Mouse (Mus musculus) right cerebral cortex, postnatal 10 days (tissue): Measurements from ENCODE around the gene Gm20388.

ENCODE experiments used
- DNase-seq, 2 experiments: peaks; one replicate each; pipeline ENCODE4 v3.0.0; 2021; ENCODE audit warnings: low spot score in 2 of 2

Gene Gm20388

DNA sequence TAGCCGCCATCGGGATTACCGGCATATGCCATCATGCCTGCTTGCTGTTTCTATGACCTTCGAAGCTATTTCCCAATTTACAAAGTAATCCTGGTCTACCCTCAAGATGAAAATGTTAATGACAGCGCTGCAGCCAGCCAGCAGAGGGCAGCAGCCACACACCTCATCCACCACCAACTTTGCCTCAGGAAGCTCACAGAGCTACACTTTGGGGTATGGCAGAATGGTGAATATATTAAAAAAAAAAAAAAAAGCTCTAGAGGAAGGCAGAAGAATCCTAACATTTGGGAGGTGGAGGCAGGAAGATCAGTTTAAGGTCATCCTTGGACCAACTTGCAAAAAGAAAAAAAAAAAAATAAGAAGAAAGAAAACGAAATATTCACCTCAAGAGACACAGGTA, 1939.4 kb downstream of the Gm20388 start:
- peak; percentile 85 for DNase-seq

DNA sequence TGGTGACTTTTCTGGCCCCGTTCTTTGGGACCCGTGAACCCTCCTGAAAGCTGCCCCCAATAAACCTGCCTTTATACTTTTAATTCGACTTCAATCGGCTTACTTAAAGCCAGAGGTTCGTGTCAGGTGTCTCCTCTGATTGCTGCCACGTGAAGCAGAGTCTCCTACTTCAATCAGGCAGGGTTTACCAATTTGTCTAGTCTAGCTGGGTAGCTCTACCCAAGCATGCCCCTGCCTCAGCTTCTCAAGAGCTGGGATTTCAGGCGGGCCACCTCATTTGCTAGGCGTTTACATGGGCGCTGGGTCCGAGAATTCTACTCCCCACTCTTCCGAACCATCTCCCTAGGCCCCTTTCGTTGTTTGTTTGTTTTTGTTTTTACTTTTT, 1939.8 kb downstream of the Gm20388 start:
- DNase-seq = peak in 1 of 2 experiments; percentile 19

DNA sequence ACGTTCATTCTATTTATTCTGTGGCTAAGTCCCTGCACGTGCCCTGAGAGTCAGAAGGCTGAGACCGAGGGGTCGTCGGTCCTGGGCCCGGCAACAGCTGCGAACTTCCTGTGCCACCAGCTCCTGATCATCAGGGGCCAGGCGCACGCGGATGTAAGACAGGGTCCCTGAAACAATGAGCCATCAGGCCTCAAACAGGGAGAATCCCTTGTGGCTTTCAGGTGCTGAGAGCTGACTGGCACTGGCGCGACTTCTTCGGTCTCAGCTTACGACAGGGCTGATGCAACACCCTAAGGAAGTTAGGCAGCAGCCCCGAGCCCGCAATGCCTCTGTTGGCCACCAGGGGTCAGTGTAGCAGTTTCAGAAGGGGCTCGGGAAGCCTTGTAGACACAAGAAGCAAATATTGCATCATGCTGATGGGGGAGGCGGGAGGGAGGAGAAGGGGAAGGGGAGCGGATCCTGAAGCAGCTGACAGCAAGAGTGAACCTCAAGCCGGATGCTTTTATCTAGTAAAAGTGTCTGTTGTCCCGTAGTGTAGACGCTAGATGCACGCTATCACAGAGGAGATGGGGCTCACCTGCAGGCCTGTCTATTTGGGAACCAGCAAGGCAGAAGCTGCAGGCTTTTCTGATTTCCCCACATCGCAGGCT, 1940.3 kb downstream of the Gm20388 start:
- DNase-seq = peak; percentile 95 to 98

DNA sequence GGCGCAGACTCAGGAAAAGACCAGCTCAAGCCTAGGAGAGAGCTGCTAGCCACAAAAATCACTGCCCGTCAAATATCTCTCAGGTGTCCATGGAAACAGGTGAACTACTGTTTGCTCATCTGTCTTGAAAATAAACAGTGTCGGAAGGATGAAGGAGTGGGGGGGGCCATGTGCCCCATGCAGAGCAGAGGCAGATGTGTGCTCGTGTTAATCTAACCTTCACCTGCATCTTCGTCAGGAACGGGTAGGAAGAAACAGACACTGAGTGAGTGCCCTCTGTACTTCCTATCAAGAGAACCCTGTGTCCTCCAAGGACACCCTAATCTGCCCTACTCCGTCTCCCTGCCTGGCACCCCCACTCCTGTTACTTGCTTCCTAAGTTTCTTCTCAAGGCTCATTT, 1941.1 kb downstream of the Gm20388 start:
- DNase-seq = no peak

DNA sequence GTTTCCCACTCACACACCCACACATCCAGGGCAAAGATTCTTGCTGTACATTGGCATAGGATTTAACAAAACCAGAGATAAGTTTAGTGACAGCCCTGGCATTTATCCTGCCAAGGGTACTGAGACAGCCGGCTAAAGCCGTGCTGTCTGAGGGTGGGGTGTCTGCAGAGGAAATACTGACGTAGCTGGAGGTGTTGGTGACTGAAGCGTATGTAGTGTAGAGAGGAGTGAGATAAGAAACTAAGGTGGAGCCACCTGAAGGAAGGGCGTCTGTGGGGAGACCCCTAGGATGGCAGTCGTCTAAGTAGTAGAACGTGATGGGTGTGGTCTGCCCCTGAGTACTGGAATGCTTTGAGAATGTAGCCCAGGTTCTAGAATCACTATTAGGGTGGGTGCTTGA, 1941.8 kb downstream of the Gm20388 start:
- DNase-seq = no peak

DNA sequence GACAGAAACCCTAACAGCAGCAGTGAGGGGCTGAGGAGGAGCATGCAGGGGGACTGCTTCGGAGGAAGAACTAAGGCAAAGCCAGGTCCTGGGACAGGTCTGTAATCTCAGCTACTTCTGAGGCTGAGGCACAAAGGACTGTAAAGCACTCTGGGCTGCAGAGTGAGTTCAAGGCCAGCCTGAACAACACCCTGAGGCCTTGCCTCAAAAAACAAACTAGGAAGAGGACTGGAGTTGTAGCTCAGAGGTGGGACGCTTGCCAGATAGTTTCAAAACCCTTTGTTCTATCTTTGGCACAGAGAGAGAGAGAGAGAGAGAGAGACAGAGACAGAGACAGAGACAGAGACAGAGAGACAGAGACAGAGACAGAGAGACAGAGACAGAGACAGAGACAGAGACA, 1942.9 kb downstream of the Gm20388 start:
- DNase-seq = no peak

DNA sequence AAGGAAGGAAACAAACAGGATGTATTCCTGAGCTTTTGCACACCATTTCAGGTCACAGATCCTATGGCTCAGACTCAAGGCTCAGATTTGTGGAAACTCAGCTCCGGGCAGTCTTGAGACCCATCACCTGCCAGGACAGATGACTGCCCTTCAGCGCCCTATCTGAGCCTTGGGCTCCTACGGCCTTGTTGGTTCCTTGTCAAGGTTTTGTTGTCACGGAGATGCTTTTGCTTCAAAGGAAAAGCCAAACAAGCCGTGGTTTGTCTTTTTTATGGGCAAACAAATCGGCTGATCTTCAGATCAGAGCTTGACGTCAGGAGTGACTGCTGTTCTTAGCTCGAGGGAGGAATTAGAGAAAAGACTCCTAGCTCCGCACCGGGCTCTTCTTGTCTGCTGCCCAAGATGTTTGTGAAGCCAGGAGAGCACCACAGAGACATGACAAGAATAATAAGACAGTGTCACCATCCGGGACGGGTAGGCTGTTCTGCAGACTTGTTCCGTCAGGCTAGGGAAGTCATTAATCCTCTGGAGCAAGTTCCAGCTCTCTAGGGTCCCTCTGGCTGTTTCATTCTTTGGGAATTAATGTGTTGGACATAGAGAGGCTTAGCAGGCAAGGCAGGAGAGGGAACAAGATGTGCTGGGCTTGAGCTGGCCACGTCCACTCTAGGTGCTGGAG, 1945.6 kb downstream of the Gm20388 start:
- no peak for DNase-seq

DNA sequence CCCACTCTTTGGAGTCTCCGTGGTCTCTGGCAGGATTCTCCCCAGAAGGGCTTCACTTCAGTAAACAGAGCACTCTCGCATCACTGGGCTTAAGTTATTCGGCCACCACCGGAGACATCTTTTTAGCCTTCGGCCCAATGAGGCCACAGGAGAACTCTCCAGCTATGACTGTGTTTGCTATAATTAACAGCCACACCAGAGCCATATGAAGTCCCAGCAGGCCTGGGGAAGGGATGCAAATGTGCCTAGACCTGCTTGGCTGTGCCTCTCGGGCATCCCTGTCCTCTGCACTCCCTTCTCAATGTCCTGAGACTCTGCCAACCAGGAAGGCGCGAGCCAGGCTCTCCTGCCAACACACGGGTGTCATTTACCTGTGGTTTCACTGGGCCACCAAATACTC, 1946.7 kb downstream of the Gm20388 start:
- no peak for DNase-seq

DNA sequence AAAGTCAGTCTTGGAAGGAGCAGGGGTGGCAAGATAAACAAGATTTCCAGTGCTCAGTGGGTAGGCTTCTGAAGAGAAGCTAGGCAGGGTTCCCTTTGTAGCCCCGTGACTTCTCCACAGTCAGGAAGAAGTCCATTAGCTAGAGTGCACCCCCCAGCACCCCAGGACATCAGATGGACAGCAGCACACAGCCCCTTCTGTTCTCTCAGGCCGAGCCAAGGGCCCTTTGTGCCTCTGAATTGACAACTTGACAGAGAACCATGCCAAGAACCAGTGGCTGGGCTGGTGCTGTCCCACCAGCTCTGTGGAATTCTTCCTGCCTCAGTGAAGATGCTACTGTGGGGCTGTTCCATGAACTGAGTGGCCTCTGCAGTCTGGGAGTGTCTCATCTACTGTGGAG, 1947.1 kb downstream of the Gm20388 start:
- peak in 1 of 2 experiments; percentile 21 for DNase-seq

DNA sequence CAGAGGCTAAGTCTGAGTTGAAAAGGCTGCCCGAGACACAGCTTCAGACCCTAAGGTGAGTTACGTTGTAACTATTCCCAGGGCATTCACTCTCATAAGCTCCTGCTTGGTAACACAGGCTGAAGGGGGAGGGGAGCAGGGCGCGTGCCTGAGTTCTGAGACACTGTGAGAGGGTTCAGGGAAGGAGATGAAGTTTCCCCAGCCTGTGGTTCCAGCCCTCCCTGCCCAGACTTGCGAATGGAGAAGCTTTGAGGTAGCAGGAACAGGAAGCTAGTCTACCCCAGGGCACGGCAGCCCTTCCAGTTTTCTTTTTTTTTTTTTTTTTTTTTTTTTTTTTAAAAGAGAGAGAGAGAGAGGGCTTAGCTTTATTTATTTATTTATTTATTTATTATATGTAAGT, 1950.6 kb downstream of the Gm20388 start:
- DNase-seq = peak in 1 of 2 experiments; percentile 33

DNA sequence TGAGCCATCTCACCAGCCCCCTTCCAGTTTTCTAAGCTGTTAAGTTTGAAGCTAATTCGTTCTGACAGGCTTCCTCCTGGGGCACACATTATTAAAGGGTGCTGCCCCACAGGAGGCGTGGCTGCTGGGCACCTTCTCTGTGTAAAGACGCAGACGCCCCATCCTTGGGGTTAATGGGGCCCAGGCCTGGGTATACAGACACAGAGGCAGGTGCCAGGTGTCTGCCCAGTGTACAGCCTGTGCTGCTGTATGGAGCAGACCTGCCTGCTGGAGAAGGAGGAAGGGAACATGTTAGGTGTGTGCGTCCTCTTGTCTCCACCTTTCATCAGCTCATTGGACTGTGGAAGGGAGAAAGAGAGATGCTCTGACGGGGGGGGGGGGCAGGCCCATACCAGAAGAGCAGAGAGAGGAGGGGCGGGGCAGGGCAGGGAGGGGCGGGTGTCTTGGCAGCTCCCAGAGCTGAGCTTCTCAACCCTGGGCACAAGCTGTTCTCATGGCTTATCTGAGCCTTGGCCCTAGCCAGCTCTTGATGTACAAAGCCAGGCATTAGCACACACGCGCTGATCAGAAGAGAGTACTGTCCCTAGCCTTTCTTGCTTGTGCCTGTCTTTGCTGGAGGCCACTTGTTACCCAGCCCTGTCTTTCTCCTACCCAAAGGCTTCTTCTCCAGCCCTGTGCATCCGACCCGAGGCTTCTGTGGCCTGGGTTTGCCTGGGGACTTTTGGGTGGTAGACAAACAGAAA, 1951.3 kb downstream of the Gm20388 start:
- no peak for DNase-seq

DNA sequence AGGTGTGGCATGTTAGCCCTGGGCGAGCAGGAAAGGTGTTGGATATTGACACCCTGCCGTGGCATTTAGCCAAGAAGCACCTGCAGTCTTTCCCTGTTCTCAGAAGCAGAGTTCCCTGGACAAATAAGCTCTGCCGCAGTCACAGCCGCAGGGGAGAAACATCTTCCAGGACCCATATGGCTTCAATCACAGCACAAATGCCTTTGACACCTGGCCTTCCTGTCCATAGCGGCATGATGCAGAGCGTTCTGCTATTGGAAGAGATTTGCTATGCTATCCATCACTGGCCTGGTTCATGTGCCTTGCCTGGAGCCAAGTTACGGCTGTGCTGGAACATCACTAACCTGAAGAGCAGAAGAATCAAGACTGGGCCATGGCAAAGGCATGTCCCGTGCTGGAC, 1954.7 kb downstream of the Gm20388 start:
- DNase-seq = no peak

DNA sequence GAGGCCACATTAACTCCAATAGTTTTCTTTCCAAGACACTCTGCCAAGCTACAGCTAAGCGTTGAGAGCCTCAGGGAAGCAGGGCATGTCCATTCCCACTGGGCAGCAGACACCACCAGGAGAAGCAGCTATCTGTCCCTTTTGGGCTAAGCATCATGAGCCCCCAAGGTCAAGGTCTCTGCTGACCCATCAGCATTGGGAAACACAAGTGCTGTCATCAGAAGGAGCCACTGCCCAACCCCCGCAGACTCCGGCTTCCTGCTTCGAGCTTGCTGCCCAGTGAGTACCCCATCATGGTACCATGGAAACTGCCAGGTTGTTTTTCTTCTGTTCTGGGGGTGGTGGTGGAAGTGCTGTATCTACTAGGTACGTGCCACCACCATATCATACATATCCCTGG, 1957.6 kb downstream of the Gm20388 start:
- DNase-seq = peak in 1 of 2 experiments; percentile 25

DNA sequence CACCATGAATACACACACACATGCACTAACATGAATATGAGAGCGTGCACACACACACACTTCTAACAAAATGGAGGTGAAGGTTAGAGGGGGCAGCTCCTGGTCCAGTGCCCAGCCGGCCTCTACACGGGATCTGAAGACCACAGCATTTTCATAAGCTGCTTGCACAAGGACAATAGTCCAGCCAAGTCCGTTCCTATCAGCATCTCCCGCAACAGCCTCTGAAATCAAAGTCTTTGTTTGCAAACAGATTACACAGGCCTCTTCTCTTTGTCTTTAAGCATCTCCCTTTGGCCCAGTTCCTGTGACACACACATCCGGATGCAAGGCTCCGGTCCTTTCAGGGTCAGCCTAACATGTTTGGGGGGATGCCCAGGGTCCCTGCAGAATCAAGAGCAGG, 1958.3 kb downstream of the Gm20388 start:
- no peak for DNase-seq

DNA sequence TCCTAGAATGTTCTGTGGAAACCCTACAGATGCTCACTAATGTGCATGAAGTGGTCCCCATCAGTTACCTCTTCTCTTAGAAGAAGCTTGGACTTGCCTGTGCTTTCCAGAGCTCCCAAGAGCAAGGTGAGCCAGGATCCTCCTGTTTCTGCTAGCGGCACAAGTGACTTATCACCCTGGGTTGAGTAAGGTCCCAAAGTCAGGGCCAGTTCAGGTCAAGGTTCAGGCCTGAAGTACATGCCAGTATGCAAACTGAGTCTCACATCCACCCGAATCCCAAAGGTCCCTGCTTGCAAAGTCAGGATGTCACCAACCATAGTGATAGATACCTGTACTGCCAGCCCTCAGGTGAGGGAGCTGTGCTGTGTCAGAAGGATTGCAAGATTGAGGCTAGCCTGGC, 1959.5 kb downstream of the Gm20388 start:
- no peak for DNase-seq

DNA sequence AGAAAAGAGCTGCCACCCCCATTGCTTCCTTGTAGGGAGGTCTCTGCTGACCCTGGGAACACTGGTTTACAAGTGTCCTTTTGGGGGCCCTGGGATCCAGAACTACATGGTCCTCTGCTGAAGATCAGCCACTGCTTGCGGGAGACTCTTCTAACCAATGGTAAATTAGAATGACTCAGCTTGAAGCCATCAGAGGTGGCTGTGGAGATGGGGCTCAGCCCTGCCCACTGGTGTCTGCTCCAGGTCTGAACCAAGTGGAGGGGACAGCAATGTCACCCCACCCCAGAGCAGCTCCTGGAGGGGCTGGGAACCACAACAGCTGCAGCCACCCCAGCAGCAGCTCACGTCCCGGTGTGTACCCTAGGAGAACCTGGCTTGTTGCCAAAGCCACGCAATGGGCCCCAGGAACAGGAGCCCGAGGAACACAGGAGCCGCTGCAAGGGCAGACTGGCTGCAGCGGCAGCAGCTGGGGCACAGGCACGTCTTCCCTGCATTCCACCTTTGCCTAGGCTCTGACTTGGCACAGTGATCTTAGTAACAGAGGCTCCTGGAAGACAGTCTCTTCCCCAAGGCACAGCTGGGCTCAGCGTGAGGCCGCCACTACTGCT, 1961.3 kb downstream of the Gm20388 start:
- no peak for DNase-seq

DNA sequence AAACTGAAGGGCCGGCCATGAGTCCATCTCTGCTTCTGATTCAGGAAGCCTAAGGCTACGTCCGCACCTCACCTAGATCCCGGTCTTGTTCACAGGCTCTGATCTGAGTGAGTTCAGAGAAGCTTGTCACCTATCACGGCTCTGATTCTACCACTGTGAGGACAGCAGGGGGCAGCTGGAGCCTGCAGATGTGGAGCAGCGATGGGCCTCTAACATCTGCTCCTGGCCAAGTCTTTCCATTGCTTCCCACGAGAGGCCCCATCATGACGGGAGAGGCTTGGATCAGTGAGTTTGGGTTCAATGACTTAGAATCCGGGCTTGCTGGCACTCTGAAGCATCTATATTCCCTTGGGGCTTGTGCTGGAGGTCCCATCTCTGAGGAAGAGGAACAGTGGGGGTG, 1963.4 kb downstream of the Gm20388 start:
- peak in 1 of 2 experiments; percentile 63 for DNase-seq

DNA sequence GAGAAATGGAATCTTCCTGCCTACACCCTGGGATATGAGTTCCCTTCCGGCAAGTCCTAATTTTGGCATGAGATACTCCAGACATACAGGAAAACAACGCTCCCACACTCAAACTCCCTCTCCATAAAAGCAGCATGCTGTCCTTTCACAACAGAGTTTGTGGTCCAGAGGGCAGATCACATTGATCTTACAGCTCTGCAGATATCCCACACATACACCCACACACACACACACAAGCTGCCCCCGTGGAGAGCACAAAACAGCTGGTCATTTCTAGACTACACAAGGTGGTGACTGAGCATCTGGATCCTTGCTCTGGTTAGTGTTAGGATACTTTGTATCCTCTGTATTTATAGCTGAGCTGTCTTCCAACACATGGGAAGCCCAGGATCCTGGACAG, 1964.4 kb downstream of the Gm20388 start:
- no peak for DNase-seq

DNA sequence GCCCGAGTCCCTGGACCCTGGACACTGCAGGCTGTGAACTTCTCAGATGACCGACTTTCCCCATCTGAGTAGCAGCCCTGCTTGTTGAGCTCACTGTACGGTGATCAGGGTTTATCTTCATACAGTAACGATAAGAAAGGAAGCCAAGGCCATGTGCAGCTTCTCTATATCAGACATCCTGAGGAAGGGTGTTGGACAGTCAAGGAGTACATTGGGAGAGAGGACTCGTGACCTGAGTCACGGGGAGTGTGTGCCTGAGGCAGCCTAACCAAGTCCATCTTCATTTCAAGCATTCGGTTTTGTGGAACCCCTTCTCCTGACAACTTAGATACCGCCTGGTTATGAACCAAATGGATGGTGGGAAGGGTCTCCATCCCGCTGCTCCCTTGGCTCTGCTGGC, 1964.9 kb downstream of the Gm20388 start:
- DNase-seq = no peak

DNA sequence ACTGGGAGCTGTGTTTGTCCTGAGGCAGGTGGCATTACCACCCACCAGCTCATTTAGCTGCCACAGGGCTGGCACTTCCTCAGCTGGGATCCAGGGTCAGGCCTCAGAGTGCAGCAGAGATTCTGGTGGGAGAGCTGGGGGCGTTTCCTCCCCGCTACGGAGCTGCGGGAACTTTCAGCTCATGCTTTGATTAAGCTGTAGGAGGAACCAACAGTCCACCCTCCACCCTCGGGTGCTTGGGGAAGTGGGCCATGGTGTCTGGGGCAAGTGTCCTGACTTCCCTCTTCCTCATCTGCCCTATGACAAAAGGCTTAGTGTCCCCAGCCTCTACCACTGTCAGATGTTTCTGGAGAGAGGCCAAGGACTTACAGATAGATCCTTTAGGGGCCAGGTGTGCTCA, 1966.6 kb downstream of the Gm20388 start:
- DNase-seq = no peak

DNA sequence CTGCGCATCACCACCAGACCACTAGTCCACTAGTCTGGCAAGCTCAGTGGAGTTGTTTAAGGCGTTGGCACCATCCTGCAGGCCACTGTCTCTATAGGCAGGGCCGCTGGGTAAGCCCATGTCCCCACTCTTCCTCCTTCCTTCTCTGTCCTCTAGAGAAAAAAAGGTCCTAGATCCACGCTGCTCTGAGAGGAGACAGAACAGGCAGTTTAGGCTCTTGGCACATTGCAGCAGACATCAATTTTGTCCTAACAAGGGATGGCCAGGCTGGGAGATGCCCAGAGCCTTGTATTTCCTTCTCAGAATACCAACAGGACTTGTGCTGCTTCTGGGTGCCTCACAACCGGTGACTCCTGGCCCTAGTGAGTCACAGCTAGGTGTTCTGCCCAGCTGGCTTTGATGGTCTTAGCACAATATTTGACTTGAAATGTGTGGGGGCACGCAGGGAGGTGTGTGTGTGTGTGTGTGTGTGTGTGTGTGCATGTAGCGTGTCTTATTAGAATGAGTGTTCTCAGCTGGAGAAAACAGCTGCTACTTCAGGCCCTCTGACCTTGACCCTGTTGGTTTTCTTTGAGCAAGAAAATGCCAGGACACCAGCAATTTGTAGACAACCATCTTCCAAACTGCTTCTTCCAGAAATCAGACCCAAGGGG, 1967.3 kb downstream of the Gm20388 start:
- no peak for DNase-seq

DNA sequence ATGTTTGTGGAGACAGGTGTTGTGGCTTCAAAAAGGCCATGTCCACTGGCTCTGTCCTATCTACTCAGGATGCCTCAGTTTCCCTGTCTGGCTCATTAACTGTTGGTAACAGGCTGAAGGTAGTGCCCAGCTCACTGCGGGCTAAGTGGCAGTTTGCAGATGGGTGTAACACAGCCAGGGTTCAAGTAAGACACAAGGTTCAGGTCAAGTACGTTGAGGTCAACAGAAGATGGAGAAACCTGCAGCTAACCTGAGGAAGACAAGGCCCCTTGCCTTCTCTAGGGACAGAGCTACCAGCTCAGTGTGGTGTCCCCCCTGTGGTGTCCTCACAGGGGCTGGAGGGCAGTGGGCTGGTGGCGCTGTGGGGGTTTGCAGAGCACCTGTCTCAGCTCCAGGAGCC, 1969.1 kb downstream of the Gm20388 start:
- DNase-seq = no peak
